Mouse (Mus musculus): ENCODE measurements around the gene Osbpl3.

- no peak for TF ChIP-seq CTCF (IDR thresholded peaks at IDR 0.05; ENCODE audit: low read depth, low read length)
- TF ChIP-seq POLR2A (IDR thresholded peaks at IDR 0.05; ENCODE audit: extremely low read depth, insufficient read depth, low read length): no peak
Measured at GRCm38 (mm10) chr6:50318150-50318549, 137.9 kb downstream of the Osbpl3 start.
